Comparison of ENCODE assay signal across 14 mouse cellular contexts in the genomic region with DNA sequence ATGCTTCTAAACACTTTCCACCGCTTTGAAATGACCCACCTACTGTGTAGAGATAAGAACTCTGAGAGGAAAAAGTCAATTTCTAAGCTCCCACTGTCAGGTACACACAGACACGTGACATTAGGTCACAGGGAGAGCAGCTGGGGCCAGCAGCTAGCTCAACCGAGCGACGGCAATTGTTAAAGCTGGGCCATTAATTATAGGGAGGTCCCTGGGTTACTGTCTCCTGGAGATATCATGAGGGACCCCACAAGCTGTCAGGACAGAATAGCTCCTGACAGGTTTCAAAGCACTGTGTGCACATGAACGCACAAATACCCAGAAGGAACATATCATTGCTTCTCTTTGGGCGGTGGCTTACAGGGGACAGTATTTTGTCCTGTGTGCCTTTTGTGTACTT.
"Had no signal": no experiment of that assay in that cellular context is flagged by ENCODE, and none has a peak within 500 bp of the region (broad histone marks: within the 10 kb centered on the region; RNA-seq: fewer than 3 reads in every experiment).

No protein-coding gene starts in this region.

- H3K36me3 ChIP-seq: liver, embryonic 15.5 days had no signal

- H3K27me3 ChIP-seq: liver, embryonic 15.5 days; neural tube, embryonic 13.5 days had no signal

- DNase-seq: kidney, adult 18-20 months; kidney, postnatal 10 days; kidney, postnatal 4 days; left cerebral cortex, postnatal 4 days; lung, adult 2 months; lung, postnatal 36 days; thymus, postnatal 4 days had no signal

- H3K4me3 ChIP-seq: layer of hippocampus, adult 2 months; liver, embryonic 15.5 days; neural tube, embryonic 13.5 days had no signal

- H3K4me1 ChIP-seq: liver, embryonic 15.5 days had no signal

- H3K27ac ChIP-seq: layer of hippocampus, adult 2 months; liver, embryonic 15.5 days; neural tube, embryonic 13.5 days; stomach, postnatal 0 days had no signal

- H3K9me3 ChIP-seq: liver, embryonic 15.5 days; neural tube, embryonic 13.5 days had no signal

- H3K9ac ChIP-seq: liver, embryonic 15.5 days; neural tube, embryonic 13.5 days had no signal

- H3K4me2 ChIP-seq: liver, embryonic 11.5 days; liver, embryonic 15.5 days; neural tube, embryonic 13.5 days had no signal

- ATAC-seq: lung, postnatal 0 days; midbrain, embryonic 16.5 days had no signal
